Mouse (Mus musculus): Measurements from ENCODE around the gene Exog.

The Exog gene

DNA sequence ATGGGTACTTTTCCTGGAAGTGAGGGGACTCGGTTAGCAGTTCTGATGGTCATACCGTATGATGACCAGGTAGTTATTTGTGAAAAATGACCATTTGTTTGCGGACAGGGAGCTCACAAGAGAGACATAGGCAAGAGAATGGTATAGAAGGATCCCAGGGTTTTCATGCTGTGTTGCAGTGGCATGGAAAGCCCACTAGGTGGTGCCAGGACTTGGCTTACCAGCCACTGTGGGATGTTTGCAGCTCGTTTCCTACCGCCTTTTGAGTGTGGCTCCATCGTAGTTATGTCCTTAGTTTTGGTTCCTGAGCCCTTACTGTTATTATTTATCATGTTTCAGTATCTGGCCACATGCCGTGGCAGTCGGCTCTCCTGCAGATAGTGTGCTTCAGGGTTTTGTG is 15.7 kb downstream of the Exog start:
- peak; percentile 34 to 60 for DNase-seq

DNA sequence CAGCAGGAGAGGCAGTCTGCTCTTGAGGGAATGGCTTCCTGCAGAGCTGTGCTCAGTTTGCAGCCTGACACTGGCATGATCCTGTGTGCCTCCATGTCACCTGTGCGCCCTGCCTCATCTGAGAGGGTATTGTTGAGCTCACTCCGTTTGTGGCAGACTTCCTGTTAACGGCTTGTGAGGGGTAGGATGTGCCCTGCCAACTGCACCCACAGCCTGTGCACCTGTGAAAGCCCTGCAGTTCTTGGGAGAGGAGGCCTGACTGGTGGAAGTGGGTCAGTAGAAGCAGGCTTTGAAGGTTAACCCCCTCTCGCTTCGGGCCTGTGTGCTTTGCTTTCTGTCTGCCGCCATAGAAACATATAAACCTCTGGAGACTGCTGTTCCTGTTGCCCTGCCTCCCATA is 20.3 kb downstream of the Exog start:
- no peak for DNase-seq

DNA sequence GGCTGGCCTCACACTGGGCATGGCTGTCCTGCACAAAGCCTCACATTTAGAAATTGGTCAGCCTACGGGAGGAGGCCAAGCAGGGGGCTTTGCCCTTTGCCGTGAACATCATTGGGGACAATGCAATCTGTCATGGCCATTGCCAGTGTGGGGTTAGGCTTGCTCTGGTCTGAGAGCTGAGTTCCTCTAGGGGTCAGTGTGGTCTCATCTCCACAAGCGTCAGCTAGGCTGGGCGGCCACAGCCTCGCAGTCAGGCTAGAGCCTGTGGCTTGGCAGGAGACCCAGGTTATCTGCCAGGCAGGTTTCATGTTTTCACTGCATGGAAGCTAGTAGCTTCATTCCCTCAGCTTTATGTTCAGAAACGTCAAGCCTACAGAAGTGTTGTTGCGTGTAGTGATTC is 20.9 kb downstream of the Exog start:
- peak; percentile 35 to 54 for DNase-seq

GRCm38 (mm10) chr9:119469691-119470353 is 25.1 kb downstream of the Exog start:
- DNase-seq: no peak

DNA sequence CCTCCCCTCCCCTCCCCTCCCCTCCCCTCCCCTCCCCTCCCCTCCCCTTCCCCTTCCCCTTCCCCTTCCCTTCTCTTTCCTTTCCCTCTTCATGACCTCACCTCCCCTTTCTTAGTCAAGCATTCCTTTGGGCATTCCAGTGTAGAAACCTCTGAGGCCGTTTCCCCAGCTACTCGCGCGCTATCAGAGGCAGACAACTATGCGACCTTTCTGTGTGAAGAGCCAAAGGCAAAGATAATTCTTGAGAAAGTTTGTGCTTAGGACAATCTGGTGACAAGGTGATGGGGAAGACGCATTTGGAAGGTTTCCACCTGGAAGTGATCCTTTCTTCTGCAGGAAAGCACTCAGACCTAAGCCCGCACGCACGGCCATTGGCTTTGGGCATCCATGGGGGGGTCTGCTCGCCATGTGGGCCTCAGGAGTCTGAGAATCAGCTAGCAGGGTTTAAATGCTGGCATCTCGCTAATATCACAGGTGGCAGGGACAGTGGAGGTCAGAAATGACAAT is 27.7 kb downstream of the Exog start:
- no peak for DNase-seq

GRCm38 (mm10) chr9:119473011-119473410 is 28.3 kb downstream of the Exog start:
- DNase-seq: peak; percentile 27 to 70

DNA sequence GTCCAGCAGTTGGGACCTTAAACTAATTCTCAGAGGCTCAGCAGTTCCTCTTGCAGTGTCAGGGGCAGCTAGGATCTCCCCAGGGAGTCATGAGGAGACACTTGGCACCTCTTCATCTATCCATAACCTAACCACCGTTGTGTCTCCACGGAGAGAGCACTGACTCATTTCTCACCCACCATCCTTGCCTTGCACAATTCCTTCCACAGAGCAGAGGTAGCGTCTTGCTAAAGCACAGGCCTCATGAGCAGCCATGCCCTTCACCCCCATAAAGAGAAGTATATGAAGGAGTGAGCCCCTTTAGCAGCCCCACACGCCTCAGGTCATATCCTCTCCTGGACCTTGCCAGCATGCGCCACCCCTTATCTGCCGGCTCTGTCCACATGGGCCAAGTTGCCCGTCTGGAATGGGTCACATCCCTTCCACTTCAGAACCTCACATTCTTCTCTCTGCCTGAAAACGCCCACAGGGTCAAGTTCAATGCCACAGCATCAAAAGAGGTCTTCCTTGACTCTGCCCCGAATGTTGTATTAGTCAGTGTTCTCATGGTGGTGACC is 28.9 kb downstream of the Exog start:
- no peak for DNase-seq

DNA sequence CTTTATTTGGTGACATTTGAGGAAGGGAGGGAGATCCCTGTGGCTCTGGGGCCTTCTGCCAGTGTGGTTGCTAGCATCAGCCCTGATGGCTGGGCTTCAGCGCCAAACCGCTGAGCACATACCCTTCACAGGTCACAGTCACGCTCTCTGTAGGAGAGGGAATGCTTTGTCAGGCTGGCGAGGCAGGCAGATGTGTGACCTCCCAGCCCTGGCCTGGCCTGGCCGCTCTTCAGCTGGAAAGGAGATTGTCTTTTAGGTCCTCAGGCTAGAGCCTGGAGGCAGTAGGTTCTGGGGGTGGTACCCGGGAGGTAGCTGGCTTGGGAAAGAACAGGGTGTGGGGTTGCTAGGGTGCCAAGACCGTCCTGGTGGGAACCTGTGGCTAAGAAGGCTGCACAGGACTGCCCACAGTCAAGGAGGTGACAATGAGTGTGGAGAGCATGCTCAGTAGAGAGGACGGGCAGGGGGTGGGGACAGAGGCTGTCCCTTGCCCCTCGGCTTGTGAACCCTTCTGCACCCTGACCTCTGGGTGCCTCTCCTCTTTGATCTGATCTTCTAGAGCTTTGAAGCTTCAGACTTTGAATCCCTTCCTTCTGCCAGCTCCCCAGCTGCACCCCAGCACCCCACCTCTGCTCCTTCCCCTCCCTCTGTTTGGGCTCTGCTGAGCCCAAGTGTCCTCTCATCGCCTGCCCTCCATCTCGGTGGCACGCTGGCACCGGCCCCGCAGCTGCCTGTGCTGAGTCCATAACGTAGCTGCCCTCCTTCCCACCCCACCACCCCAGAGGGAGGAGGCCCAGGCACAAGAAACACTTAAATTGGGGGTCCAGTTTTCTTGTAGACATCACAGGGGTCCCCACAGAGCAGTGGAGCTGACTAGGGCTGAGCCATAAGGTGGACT is 30.2 kb downstream of the Exog start:
- no peak for DNase-seq

GRCm38 (mm10) chr9:119477754-119478153 is 33.0 kb downstream of the Exog start:
- no peak for DNase-seq

DNA sequence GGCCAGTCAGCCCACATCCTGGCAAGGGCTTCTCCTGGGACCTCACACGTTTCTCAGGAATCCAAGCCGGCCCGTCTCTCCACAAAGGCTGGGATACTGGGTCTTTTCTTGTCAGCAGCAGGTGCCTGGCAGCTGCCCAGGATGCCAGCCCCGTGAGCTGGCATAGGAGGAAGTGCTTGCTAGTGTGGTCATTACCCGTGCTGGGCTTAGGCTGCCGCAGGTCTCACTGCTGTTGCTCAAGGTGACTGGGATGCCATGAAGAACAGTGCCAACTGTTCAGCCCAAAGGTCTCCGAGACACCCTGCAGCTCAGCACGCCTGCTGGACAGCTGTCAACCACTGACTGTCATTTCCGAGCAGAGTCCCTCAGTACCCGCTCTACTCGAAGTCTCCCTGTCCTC is 33.6 kb downstream of the Exog start:
- peak; percentile 18 to 58 for DNase-seq

GRCm38 (mm10) chr9:119479297-119479696 is 34.6 kb downstream of the Exog start:
- no peak for DNase-seq

DNA sequence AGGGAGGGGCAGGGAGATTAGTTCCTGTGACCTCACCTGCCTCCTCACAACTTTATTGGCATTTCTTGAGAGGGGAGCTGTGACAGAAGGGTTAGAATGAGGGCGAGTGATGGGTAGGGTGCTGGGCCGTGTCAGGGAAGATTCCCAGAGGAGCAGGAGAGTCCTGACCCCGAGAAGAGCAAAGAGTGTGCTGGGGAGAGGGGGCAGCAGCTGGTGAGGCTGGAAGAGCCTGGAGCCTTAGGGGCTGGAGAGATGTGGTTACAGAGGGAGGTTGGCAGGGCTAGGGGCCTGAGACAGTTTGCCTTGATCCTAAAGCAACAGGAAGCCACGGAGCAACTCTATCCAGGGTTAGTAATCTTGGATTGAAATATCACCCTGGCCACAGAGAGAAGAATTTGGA is 36.9 kb downstream of the Exog start:
- no peak for DNase-seq

DNA sequence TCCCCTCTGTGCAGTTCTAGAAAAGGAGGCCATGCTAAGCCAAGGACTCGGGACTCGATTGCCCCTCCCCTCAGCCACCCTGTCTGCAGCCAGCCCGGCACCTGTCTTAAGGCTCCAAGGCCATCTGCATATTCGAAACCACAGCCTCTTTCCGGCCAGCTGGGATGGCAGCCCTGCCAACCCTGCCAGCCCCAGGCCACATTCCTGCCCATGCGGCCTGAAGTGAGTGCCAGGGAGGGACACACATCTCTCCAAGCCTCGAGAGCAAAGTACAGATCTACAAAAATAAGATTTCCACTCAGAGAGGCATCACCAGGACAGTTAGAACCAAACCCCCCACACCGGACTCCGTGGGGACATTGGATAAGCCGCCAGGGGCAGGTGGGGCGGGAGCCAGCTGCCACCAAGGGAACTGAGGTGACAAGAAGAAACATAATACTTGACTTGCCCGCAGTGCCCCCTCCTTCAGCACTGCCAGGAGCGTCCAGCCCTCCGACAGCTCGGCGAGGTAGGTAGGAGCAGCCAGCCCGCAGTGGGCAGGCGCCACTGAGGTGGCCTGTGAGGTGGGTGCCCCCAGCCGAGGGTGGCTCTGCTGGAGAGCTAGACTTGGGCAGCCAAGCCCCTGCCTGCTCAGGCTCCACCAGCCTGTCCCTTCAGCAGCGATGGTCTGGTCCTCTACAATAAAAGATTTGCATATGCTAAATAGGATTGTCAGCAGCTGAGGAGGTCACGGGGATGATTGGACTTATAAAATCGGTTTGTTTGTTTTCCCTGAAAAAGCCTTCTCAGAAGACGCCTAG is 39.0 kb downstream of the Exog start:
- peak; percentile 34 to 73 for DNase-seq

GRCm38 (mm10) chr9:119484420-119484819 is 39.7 kb downstream of the Exog start:
- no peak for DNase-seq

DNA sequence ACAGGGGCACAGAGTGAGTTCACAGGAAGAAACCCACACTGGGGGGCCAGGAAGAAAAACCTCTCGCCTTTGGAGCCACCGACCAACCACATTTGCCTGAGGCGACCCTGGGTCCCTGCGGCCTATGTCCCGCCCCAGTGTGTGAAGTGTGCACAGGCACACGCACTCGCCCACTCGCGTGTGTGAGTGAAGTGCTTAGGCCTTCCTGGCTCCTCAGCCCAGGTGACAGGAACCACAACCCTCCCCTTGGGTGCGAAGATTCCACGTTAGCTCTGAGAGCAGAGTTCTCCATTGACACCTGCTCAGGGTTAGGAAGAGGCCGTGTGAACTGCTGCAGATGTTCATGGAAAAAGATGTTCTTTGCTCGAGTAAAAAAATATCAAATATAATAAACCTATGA is 40.1 kb downstream of the Exog start:
- DNase-seq: no peak

GRCm38 (mm10) chr9:119496354-119496753 is 51.6 kb downstream of the Exog start:
- no peak for DNase-seq

DNA sequence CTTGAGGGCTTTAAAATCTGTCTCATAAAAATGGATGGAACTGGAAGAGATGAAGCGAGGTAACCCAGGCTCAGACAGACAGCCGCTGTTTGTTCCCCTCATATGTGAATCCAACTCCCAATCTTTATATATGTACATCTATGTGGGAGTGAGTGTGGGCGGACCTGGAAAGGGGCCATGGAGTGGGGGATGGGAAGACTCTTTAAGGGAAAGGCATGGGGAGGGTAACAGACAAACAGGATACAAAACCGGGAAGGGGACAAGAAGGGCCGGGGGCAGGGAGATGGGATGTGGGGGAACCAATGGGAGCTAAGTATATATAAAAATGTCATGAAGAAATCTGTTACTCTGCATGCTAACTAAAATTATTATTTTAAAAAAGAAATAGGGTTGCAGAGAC is 52.2 kb downstream of the Exog start:
- no peak for DNase-seq

- DNase-seq: peak; percentile 17 to 26
Measured at GRCm38 (mm10) chr9:119497546-119498246, 53.0 kb downstream of the Exog start.

DNA sequence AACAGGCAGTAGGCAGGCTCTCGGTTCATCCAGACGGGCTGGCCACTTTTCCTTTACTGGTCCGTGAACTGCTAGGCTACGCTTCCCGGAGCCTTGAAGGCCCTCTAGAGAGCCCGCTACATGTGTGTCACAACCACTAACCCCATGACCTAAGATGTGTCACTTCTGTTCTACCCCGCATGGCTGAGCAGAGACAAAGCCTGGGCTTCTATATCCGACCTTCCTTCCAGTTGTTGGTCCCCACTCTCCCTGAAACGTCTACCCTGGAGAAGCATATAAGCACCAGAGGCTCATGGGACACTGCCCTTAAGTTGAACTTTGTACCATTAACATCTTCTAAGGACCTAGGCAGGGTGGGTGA is 53.5 kb downstream of the Exog start:
- DNase-seq: no peak

- DNase-seq: no peak
Measured at GRCm38 (mm10) chr9:119498885-119499284, 54.1 kb downstream of the Exog start.

GRCm38 (mm10) chr9:119503613-119504012 is 58.9 kb downstream of the Exog start:
- no peak for DNase-seq

DNA sequence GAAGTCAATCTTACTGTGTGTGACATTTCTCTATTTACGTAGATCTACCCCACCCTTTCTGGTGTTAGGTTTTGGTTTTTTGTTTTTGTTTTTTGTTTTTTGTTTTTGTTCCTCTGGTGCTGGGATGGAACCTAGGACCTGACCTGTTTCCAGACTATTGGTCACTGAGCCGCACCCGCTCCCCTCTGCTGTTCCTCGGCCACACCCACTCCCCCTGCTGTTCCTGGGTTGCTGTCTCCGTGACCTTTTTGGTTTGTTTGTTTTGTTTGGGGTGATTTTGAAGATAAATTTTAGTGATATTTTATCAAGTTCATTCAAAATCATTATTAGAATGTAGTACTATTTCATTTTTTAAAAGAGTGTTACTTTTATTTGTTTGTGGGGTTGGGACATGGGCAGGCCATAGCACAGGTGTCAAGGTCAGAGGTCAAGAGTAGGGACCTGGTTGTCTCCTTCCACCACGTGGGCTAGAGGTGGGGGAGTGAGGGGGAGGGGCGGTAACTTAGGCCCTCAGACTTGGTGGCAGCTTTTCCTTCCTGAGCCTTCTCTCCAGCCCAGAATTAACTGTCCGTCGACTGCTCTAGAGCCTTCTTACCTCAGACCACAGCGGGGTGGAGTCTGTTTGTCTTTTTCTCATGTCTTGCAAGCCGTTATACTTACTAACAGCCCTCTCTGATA is 60.4 kb downstream of the Exog start:
- no peak for DNase-seq
